Mouse (Mus musculus): Measurements from ENCODE around the gene 1700030J22Rik.

The 1700030J22Rik gene

GRCm38 (mm10) chr8:116978631-116979256 lies at the start of gene 1700030J22Rik:
Gene 1700030J22Rik (minus strand): TSS chr8:116978959.
- DNase-seq (ENCODE audit: low spot score in 2 of 2) = peak; percentile 98 to 99

GRCm38 (mm10) chr8:117027601-117028000 lies 48.8 kb upstream of the 1700030J22Rik start:
- no peak for DNase-seq (ENCODE audit: low spot score in 2 of 2)

GRCm38 (mm10) chr8:117022297-117022993 lies 43.7 kb upstream of the 1700030J22Rik start:
- DNase-seq (ENCODE audit: low spot score in 2 of 2) = no peak

- DNase-seq (ENCODE audit: low spot score in 2 of 2) = no peak
These were observed 40.8 kb upstream of the 1700030J22Rik start for GRCm38 (mm10) chr8:117019323-117020275.

- no peak for DNase-seq (ENCODE audit: low spot score in 2 of 2)
These were observed 39.1 kb upstream of the 1700030J22Rik start for GRCm38 (mm10) chr8:117017896-117018295.

GRCm38 (mm10) chr8:117017006-117017405 lies 38.2 kb upstream of the 1700030J22Rik start:
- DNase-seq (ENCODE audit: low spot score in 2 of 2) = no peak

GRCm38 (mm10) chr8:117015670-117016069 lies 36.9 kb upstream of the 1700030J22Rik start:
- DNase-seq (ENCODE audit: low spot score in 2 of 2) = no peak

GRCm38 (mm10) chr8:117011366-117011765 lies 32.6 kb upstream of the 1700030J22Rik start:
- DNase-seq (ENCODE audit: low spot score in 2 of 2) = no peak

GRCm38 (mm10) chr8:116994016-116994716 lies 15.4 kb upstream of the 1700030J22Rik start:
- no peak for DNase-seq (ENCODE audit: low spot score in 2 of 2)

GRCm38 (mm10) chr8:116993095-116993867 lies 14.5 kb upstream of the 1700030J22Rik start, which contains the start of gene Gcsh:
Gene Gcsh (minus strand): TSS chr8:116993537.
- DNase-seq (ENCODE audit: low spot score in 2 of 2) = peak; percentile 98 to 99

GRCm38 (mm10) chr8:116992176-116992971 lies 13.6 kb upstream of the 1700030J22Rik start:
- no peak for DNase-seq (ENCODE audit: low spot score in 2 of 2)

- DNase-seq (ENCODE audit: low spot score in 2 of 2) = no peak
These were observed 12.5 kb upstream of the 1700030J22Rik start for GRCm38 (mm10) chr8:116991241-116991640.

- DNase-seq (ENCODE audit: low spot score in 2 of 2) = no peak
These were observed 11.1 kb upstream of the 1700030J22Rik start for GRCm38 (mm10) chr8:116989842-116990241.

- DNase-seq (ENCODE audit: low spot score in 2 of 2) = peak; percentile 19 to 31
These were observed 1.4 kb upstream of the 1700030J22Rik start for GRCm38 (mm10) chr8:116980117-116980516.

GRCm38 (mm10) chr8:116978052-116978451 lies 707 bp downstream of the 1700030J22Rik start:
- no peak for DNase-seq (ENCODE audit: low spot score in 2 of 2)

GRCm38 (mm10) chr8:116975606-116976005 lies 3.2 kb downstream of the 1700030J22Rik start:
- no peak for DNase-seq (ENCODE audit: low spot score in 2 of 2)

GRCm38 (mm10) chr8:116975066-116975465 lies 3.7 kb downstream of the 1700030J22Rik start:
- no peak for DNase-seq (ENCODE audit: low spot score in 2 of 2)

GRCm38 (mm10) chr8:116969531-116969930 lies 9.2 kb downstream of the 1700030J22Rik start:
- DNase-seq (ENCODE audit: low spot score in 2 of 2) = no peak

GRCm38 (mm10) chr8:116954415-116954814 lies 24.3 kb downstream of the 1700030J22Rik start:
- DNase-seq (ENCODE audit: low spot score in 2 of 2) = no peak

GRCm38 (mm10) chr8:116952428-116952827 lies 26.3 kb downstream of the 1700030J22Rik start:
- DNase-seq (ENCODE audit: low spot score in 2 of 2) = no peak

Data from urinary bladder, postnatal 36 days (tissue).